ENCODE assay signal across 19 mouse cellular contexts in the genomic region with DNA sequence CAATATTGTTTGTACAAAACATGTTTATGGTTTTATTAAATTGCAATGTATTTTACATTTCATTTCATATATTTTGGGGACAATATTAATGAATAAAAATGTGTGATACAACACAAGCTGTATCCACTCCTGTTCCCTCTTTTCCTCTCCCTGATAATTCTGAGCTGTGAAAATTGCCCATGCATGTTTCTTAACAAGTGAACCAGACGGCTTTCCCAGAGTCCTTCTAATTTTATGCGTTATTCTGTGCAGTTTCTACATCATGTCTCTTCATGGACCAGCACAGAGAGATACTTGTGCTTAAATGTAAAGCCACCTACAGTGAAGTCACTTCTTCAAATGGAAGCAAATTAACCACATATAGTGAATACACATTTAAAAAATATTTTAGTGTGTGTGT. TPM values are rescaled to one million over a fixed set of nuclear protein-coding genes. Genes with fewer than 3 reads are reported as not detected.
A peak's percentile ranks its signal among the peaks of the same experiment; 100 is the strongest.
DNase-seq lines count a peak whose midpoint lies in the region; ATAC-seq and TF ChIP-seq lines count a peak whose summit lies in the region.
"Had no signal": no experiment of that assay in that cellular context is flagged by ENCODE, and none has a peak within 500 bp of the region (broad histone marks: within the 10 kb centered on the region; RNA-seq: fewer than 3 reads in every experiment).

No protein-coding gene starts in this region.

- no peaks in the 10 kb centered on the region for H3K4me1 ChIP-seq in forebrain, embryonic 14.5 days (ENCODE audit: control insufficient read depth, insufficient read depth, low read length)
- H3K4me1 ChIP-seq in forebrain, embryonic 15.5 days, result 0 out of 2 replicates have a peak, but pooled peaks cover 3% of the 10 kb centered on the region
- H3K4me1 ChIP-seq in forebrain, postnatal 0 days (ENCODE audit: insufficient read depth), result no peaks in the 10 kb centered on the region
- no peaks in the 10 kb centered on the region for H3K4me1 ChIP-seq in forebrain, embryonic 10.5 days
- no peaks in the 10 kb centered on the region for H3K4me1 ChIP-seq in heart, embryonic 10.5 days
- H3K4me1 ChIP-seq: embryonic facial prominence, embryonic 10.5 days; embryonic facial prominence, embryonic 12.5 days had no signal

- 73% methylated on average over 2 of the region's 2 CpGs for WGBS in forebrain, embryonic 14.5 days
- 68% methylated on average over 2 of the region's 2 CpGs for WGBS in forebrain, embryonic 15.5 days
- 43% methylated on average over 2 of the region's 2 CpGs for WGBS in forebrain, postnatal 0 days
- 90% methylated on average over 2 of the region's 2 CpGs for WGBS in forebrain, embryonic 10.5 days
- 65% methylated on average over 2 of the region's 2 CpGs for WGBS in heart, embryonic 10.5 days

- H3K4me3 ChIP-seq in forebrain, embryonic 14.5 days (ENCODE audit: low read depth, low read length), result no peak overlapping the region
- no peak overlapping the region for H3K4me3 ChIP-seq in forebrain, embryonic 15.5 days
- no peak overlapping the region for H3K4me3 ChIP-seq in forebrain, postnatal 0 days (ENCODE audit: low read depth, low read length)
- no peak overlapping the region for H3K4me3 ChIP-seq in forebrain, embryonic 10.5 days
- H3K4me3 ChIP-seq in heart, embryonic 10.5 days, result no peak overlapping the region
- H3K4me3 ChIP-seq: embryonic facial prominence, embryonic 10.5 days; embryonic facial prominence, embryonic 12.5 days; gastrocnemius, adult 2 months had no signal

- no peak for TF ChIP-seq CTCF in forebrain, postnatal 0 days (IDR thresholded peaks at IDR 0.05; ENCODE audit: low read depth)
- TF ChIP-seq CTCF in brain, embryonic 14.5 days (IDR thresholded peaks at IDR 0.05; ENCODE audit: borderline replicate concordance, extremely low read depth, insufficient read depth, insufficient read length), result no peak

- no peak for TF ChIP-seq POLR2A in brain, embryonic 14.5 days (IDR thresholded peaks at IDR 0.05; ENCODE audit: borderline replicate concordance, extremely low read depth, insufficient read depth, insufficient read length, poor library complexity, severe bottlenecking)

- no peak for ATAC-seq in forebrain, embryonic 14.5 days
- no peak for ATAC-seq in forebrain, embryonic 15.5 days (replicated peaks)
- ATAC-seq in forebrain, postnatal 0 days, result peak; percentile 64

- H3K27me3 ChIP-seq in forebrain, embryonic 14.5 days (replicated peaks; ENCODE audit: control insufficient read depth, insufficient read depth, low read length), result no peaks in the 10 kb centered on the region
- H3K27me3 ChIP-seq in forebrain, embryonic 15.5 days, result no peaks in the 10 kb centered on the region
- H3K27me3 ChIP-seq in forebrain, postnatal 0 days (ENCODE audit: insufficient read depth, low read length), result no peaks in the 10 kb centered on the region
- no peaks in the 10 kb centered on the region for H3K27me3 ChIP-seq in forebrain, embryonic 10.5 days (ENCODE audit: poor library complexity, severe bottlenecking)
- H3K27me3 ChIP-seq in heart, embryonic 10.5 days (ENCODE audit: insufficient read depth, poor library complexity, severe bottlenecking), result no peaks in the 10 kb centered on the region
- H3K27me3 ChIP-seq: embryonic facial prominence, embryonic 12.5 days had no signal

- no peak overlapping the region for H3K9ac ChIP-seq in forebrain, embryonic 14.5 days (ENCODE audit: low read length)
- H3K9ac ChIP-seq in forebrain, embryonic 15.5 days (replicated peaks), result no peak overlapping the region
- H3K9ac ChIP-seq in forebrain, postnatal 0 days, result no peak overlapping the region
- H3K9ac ChIP-seq: embryonic facial prominence, embryonic 12.5 days had no signal

- H3K4me2 ChIP-seq in forebrain, embryonic 14.5 days (ENCODE audit: low read length), result no peak overlapping the region
- no peak overlapping the region for H3K4me2 ChIP-seq in forebrain, embryonic 15.5 days (replicated peaks)
- H3K4me2 ChIP-seq in forebrain, postnatal 0 days (ENCODE audit: low read depth), result no peak overlapping the region
- H3K4me2 ChIP-seq: embryonic facial prominence, embryonic 12.5 days had no signal

- peak; percentile 5 for DNase-seq in forebrain, embryonic 14.5 days (ENCODE audit: low spot score)
- peak; percentile 43 for DNase-seq in forebrain, postnatal 0 days
- DNase-seq in forebrain, embryonic 10.5 days (ENCODE audit: extremely low spot score, low spot score), result no peak
- DNase-seq in brain, embryonic 14.5 days (ENCODE audit: low read depth), result peak; percentile 27
- DNase-seq in telencephalon, adult 2 months (ENCODE audit: low read depth, low spot score), result peak; percentile 6
- DNase-seq in adrenal gland, adult 18-20 months (ENCODE audit: low spot score in 2 of 2), result no peak
- no peak for DNase-seq in heart, embryonic 10.5 days (ENCODE audit: low spot score)
- DNase-seq: adrenal gland, postnatal 10 days; adrenal gland, postnatal 25 days; cerebellum, adult 11-12 months; cerebellum, adult 2 months; cerebellum, adult 9-10 months; cerebellum, postnatal 25 days; gastrocnemius, adult 2 months; gastrocnemius, postnatal 10 days had no signal

- no peak overlapping the region for H3K27ac ChIP-seq in forebrain, embryonic 14.5 days (ENCODE audit: low read depth, low read length)
- H3K27ac ChIP-seq in forebrain, embryonic 15.5 days (replicated peaks), result no peak overlapping the region
- H3K27ac ChIP-seq in forebrain, postnatal 0 days (ENCODE audit: low read depth, low read length), result no peak overlapping the region
- H3K27ac ChIP-seq in forebrain, embryonic 10.5 days, result no peak overlapping the region
- no peak overlapping the region for H3K27ac ChIP-seq in heart, embryonic 10.5 days
- H3K27ac ChIP-seq: embryonic facial prominence, embryonic 10.5 days; embryonic facial prominence, embryonic 12.5 days; gastrocnemius, adult 2 months had no signal

- no peaks in the 10 kb centered on the region for H3K36me3 ChIP-seq in forebrain, embryonic 14.5 days (ENCODE audit: control insufficient read depth, insufficient read depth, low read length)
- H3K36me3 ChIP-seq in forebrain, embryonic 15.5 days, result no peaks in the 10 kb centered on the region
- H3K36me3 ChIP-seq in forebrain, postnatal 0 days (ENCODE audit: insufficient read depth), result no peaks in the 10 kb centered on the region
- H3K36me3 ChIP-seq in forebrain, embryonic 10.5 days (replicated peaks), result no peaks in the 10 kb centered on the region
- no peaks in the 10 kb centered on the region for H3K36me3 ChIP-seq in heart, embryonic 10.5 days
- H3K36me3 ChIP-seq: embryonic facial prominence, embryonic 10.5 days; embryonic facial prominence, embryonic 12.5 days had no signal

- no peaks in the 10 kb centered on the region for H3K9me3 ChIP-seq in forebrain, embryonic 14.5 days (replicated peaks; ENCODE audit: control insufficient read depth, low read length)
- no peaks in the 10 kb centered on the region for H3K9me3 ChIP-seq in forebrain, embryonic 15.5 days
- H3K9me3 ChIP-seq in forebrain, postnatal 0 days (ENCODE audit: low read length), result no peaks in the 10 kb centered on the region
- no peaks in the 10 kb centered on the region for H3K9me3 ChIP-seq in forebrain, embryonic 10.5 days
- H3K9me3 ChIP-seq in heart, embryonic 10.5 days, result no peaks in the 10 kb centered on the region
- H3K9me3 ChIP-seq: embryonic facial prominence, embryonic 10.5 days; embryonic facial prominence, embryonic 12.5 days had no signal

RNA-seq across cellular contexts. Expression of a gene that starts 42.2 kb away (rescaled TPM):
- polyA plus RNA-seq in forebrain, embryonic 14.5 days (2014; fragmentation: Nextera tagmentation; extraction: Ambion mirVana), result 0.23 TPM in 1 of 2 replicates, not detected in the other
- polyA plus RNA-seq in forebrain, embryonic 15.5 days (2015; fragmentation: Nextera tagmentation; extraction: Ambion mirVana), result 0.09 TPM in 1 of 2 replicates, not detected in the other
- 0.08 and 0.33 TPM in 2 replicates for total RNA-seq in forebrain, postnatal 0 days (2014; rRNA removed)
- 0.15 and 0.42 TPM in 2 replicates for polyA plus RNA-seq in forebrain, postnatal 0 days (2015; fragmentation: Nextera tagmentation; extraction: Ambion mirVana)
- polyA plus RNA-seq in forebrain, embryonic 10.5 days (2016; fragmentation: Nextera tagmentation; extraction: Ambion mirVana), result 0.17 and 0.21 TPM in 2 replicates
- polyA plus RNA-seq in brain, embryonic 14.5 days (2012; rRNA removed), result 0.16 and 0.32 TPM in 2 replicates
- 10 to 100 TPM; 13.8 to 21.8 TPM for total RNA-seq in adrenal gland, adult 18-20 months (2021)
- 0.06 and 0.39 TPM in 2 replicates for polyA plus RNA-seq in heart, embryonic 10.5 days (2016; fragmentation: Nextera tagmentation; extraction: Ambion mirVana)
- total RNA-seq: MEL had no signal

Comparison
In these comparisons a context has a peak if more than half of its experiments do, and no peak if none do; other contexts are left out.
1. DNase-seq: peak in forebrain, embryonic 14.5 days (single experiment), forebrain, postnatal 0 days (single experiment), brain, embryonic 14.5 days (single experiment) and telencephalon, adult 2 months (single experiment); none in forebrain, embryonic 10.5 days (single experiment), adrenal gland, adult 18-20 months (0 of 2) and heart, embryonic 10.5 days (single experiment).